Mouse (Mus musculus) testis, postnatal 14 days (tissue): ENCODE data around the gene Prdm16.

Experiments used
- DNase-seq: peaks from one replicate; pipeline ENCODE4 v3.0.0; 2021; ENCODE audit warnings: low spot score

Gene Prdm16

GRCm38 (mm10) chr4:154639591-154640442 lies 3.1 kb upstream of the Prdm16 start:
- no peak for DNase-seq

- no peak for DNase-seq
Measured at GRCm38 (mm10) chr4:154639126-154639525, 2.5 kb upstream of the Prdm16 start.

- DNase-seq = no peak
Measured at GRCm38 (mm10) chr4:154638320-154638886, 1.7 kb upstream of the Prdm16 start.

- no peak for DNase-seq
Measured at GRCm38 (mm10) chr4:154637468-154638319, 1.0 kb upstream of the Prdm16 start.

GRCm38 (mm10) chr4:154636053-154636433 lies 630 bp downstream of the Prdm16 start:
- DNase-seq = no peak

- peak; percentile 39 for DNase-seq
Measured at GRCm38 (mm10) chr4:154635241-154636052, 1.2 kb downstream of the Prdm16 start.

- DNase-seq = no peak
Measured at GRCm38 (mm10) chr4:154634470-154635240, 2.0 kb downstream of the Prdm16 start.

GRCm38 (mm10) chr4:154634001-154634400 lies 2.7 kb downstream of the Prdm16 start:
- no peak for DNase-seq

- DNase-seq = no peak
Measured at GRCm38 (mm10) chr4:154632800-154633764, 3.6 kb downstream of the Prdm16 start.

- no peak for DNase-seq
Measured at GRCm38 (mm10) chr4:154630763-154631162, 5.9 kb downstream of the Prdm16 start.

- DNase-seq = no peak
Measured at GRCm38 (mm10) chr4:154627419-154628142, 9.1 kb downstream of the Prdm16 start.

GRCm38 (mm10) chr4:154626282-154626681 lies 10.4 kb downstream of the Prdm16 start:
- no peak for DNase-seq

GRCm38 (mm10) chr4:154625710-154626109 lies 11.0 kb downstream of the Prdm16 start:
- DNase-seq = no peak

GRCm38 (mm10) chr4:154623241-154623640 lies 13.4 kb downstream of the Prdm16 start:
- DNase-seq = no peak

GRCm38 (mm10) chr4:154622521-154622920 lies 14.2 kb downstream of the Prdm16 start:
- no peak for DNase-seq

GRCm38 (mm10) chr4:154611167-154611566 lies 25.5 kb downstream of the Prdm16 start:
- no peak for DNase-seq

GRCm38 (mm10) chr4:154607724-154608123 lies 28.9 kb downstream of the Prdm16 start:
- no peak for DNase-seq

GRCm38 (mm10) chr4:154604442-154604830 lies 32.2 kb downstream of the Prdm16 start:
- no peak for DNase-seq
